Mouse (Mus musculus): ENCODE measurements around the gene 1700057G04Rik.

Gene 1700057G04Rik

GRCm38 (mm10) chr9:92402628-92403027 lies 93.5 kb downstream of the 1700057G04Rik start:
- DNase-seq, result no peak

Measured in layer of hippocampus, adult 9-11 months (tissue).